14 mouse cellular contexts compared by ENCODE assay signal in genomic region chr5:32204653-32205052, GRCm38 (mm10). TPM values are rescaled to one million over a fixed set of nuclear protein-coding genes. Genes with fewer than 3 reads are reported as not detected.
DNase-seq lines count a peak whose midpoint lies in the region; ATAC-seq and TF ChIP-seq lines count a peak whose summit lies in the region.
"Had no signal": no experiment of that assay in that cellular context is flagged by ENCODE, and none has a peak within 500 bp of the region (broad histone marks: within the 10 kb centered on the region; RNA-seq: fewer than 3 reads in every experiment).

No protein-coding gene starts in this region.

- H3K36me3 ChIP-seq in CH12.LX (replicated peaks in 1 of 2; ENCODE audit: control insufficient read depth in 1 of 2, insufficient read depth in 1 of 2, low read length in 1 of 2), result no peaks in the 10 kb centered on the region
- H3K36me3 ChIP-seq: embryonic facial prominence, embryonic 13.5 days; limb, embryonic 12.5 days had no signal

- TF ChIP-seq CTCF in layer of hippocampus, adult 2 months (conservative IDR thresholded peaks at IDR 0.05), result peak; percentile 75
- peak; percentile 67 to 70 for TF ChIP-seq CTCF in CH12.LX (conservative IDR thresholded peaks at IDR 0.05 in 1 of 2, IDR thresholded peaks at IDR 0.05 in 1 of 2; ENCODE audit: low read depth in 2 of 2, low read length in 2 of 2)

- no peak for TF ChIP-seq POLR2A in CH12.LX (IDR thresholded peaks at IDR 0.05; ENCODE audit: low read depth, low read length)

- TF ChIP-seq RAD21 in CH12.LX (IDR thresholded peaks at IDR 0.05; ENCODE audit: low read depth, low read length), result peak; percentile 46

- H3K9ac ChIP-seq in CH12.LX (ENCODE audit: insufficient read depth, low read depth), result no peak overlapping the region
- H3K9ac ChIP-seq: embryonic facial prominence, embryonic 13.5 days; limb, embryonic 12.5 days had no signal

- no peak overlapping the region for H3K4me3 ChIP-seq in layer of hippocampus, adult 2 months
- H3K4me3 ChIP-seq in CH12.LX (replicated peaks in 1 of 3; ENCODE audit: low read depth in 2 of 3, low read length in 2 of 3, poor library complexity in 1 of 3), result no peak overlapping the region
- H3K4me3 ChIP-seq: embryonic facial prominence, embryonic 13.5 days; limb, embryonic 12.5 days had no signal

- TF ChIP-seq EP300 in CH12.LX (IDR thresholded peaks at IDR 0.05; ENCODE audit: low read length), result no peak

- ATAC-seq in megakaryocyte-erythroid progenitor cell, adult 5-6 weeks (replicated peaks; ENCODE audit: low FRiP score, low TSS enrichment, poor library complexity, severe bottlenecking), result peak; percentile 79; the same call in 1 of the 2 replicates
- ATAC-seq: inflammation-experienced regulatory T-cells, adult 6 months; midbrain, embryonic 16.5 days had no signal

- in situ Hi-C loops in CH12.LX (cut with MboI; ENCODE audit: low pct_ligation_motif_present, low pct_unique_long_range_greater_than_20kb, low sequenced_read_pairs), result no loop called here

- H3K79me2 ChIP-seq in CH12.LX (replicated peaks; ENCODE audit: control insufficient read depth, extremely low read depth, insufficient read depth, poor library complexity, severe bottlenecking), result no peaks in the 10 kb centered on the region

- no peak for DNase-seq in layer of hippocampus, adult 2 months (ENCODE audit: low spot score in 2 of 2)
- DNase-seq in layer of hippocampus, adult 11-12 months (ENCODE audit: low spot score), result no peak
- DNase-seq in CH12.LX (ENCODE audit: extremely low read depth) (peak; percentile 23), NIH3T3 (ENCODE audit: low read depth) (peak; percentile 31)
- DNase-seq in gastrocnemius, adult 8-10 months (ENCODE audit: low spot score in 2 of 2), result no peak
- DNase-seq in T-cell, adult 2 months (ENCODE audit: low spot score), result no peak
- DNase-seq in kidney, postnatal 14 days, result no peak
- DNase-seq: adrenal gland, postnatal 36 days; gastrocnemius, postnatal 25 days had no signal

- peaks cover 2 to 3% of the 10 kb centered on the region in 2 experiments; a peak in 1 of 4 replicates for H3K4me1 ChIP-seq in CH12.LX (ENCODE audit: control insufficient read depth in 1 of 2, insufficient read depth in 2 of 2)
- H3K4me1 ChIP-seq: embryonic facial prominence, embryonic 13.5 days; limb, embryonic 12.5 days had no signal

- no peaks in the 10 kb centered on the region for H3K27me3 ChIP-seq in CH12.LX (replicated peaks)
- H3K27me3 ChIP-seq: embryonic facial prominence, embryonic 13.5 days; limb, embryonic 12.5 days had no signal

- H3K4me2 ChIP-seq in CH12.LX (ENCODE audit: insufficient read depth, low read depth, poor library complexity, severe bottlenecking), result no peak overlapping the region
- H3K4me2 ChIP-seq: embryonic facial prominence, embryonic 13.5 days; limb, embryonic 12.5 days had no signal

- H3K27ac ChIP-seq in layer of hippocampus, adult 2 months, result no peak overlapping the region
- no peak overlapping the region for H3K27ac ChIP-seq in CH12.LX (ENCODE audit: insufficient read depth, low read depth)
- H3K27ac ChIP-seq: embryonic facial prominence, embryonic 13.5 days; limb, embryonic 12.5 days had no signal

- dilution Hi-C loops in CH12.LX (cut with MboI; ENCODE audit: extremely low pct_ligation_motif_present, extremely low pct_unique_long_range_greater_than_20kb, low sequenced_read_pairs), result no loop called here

- H3K9me3 ChIP-seq in CH12.LX (replicated peaks; ENCODE audit: low read length), result no peaks in the 10 kb centered on the region
- H3K9me3 ChIP-seq: embryonic facial prominence, embryonic 13.5 days; limb, embryonic 12.5 days had no signal

TF ChIP-seq in CH12.LX, 34 proteins besides CTCF, POLR2A, EP300 and RAD21:
- TF ChIP-seq POLR2AphosphoS2 (IDR thresholded peaks at IDR 0.05; ENCODE audit: low read depth, low read length), result no peak
- TF ChIP-seq ZC3H11A (IDR thresholded peaks at IDR 0.05; ENCODE audit: low read depth, low read length), result no peak
- no peak for TF ChIP-seq MXI1 (IDR thresholded peaks at IDR 0.05; ENCODE audit: low read depth, low read length)
- TF ChIP-seq SMC3 (IDR thresholded peaks at IDR 0.05; ENCODE audit: low read depth, low read length), result peak; percentile 60
- no peak for TF ChIP-seq PAX5 (IDR thresholded peaks at IDR 0.05; ENCODE audit: low read length)

RNA-seq across cellular contexts. Expression of gene Plb1, which starts 27.9 kb away (rescaled TPM):
- total RNA-seq in layer of hippocampus, adult 2 months (2021), result 1 to 10 TPM; 1.3 to 1.7 TPM
- 0.42 and 0.51 TPM in 2 replicates for total RNA-seq in CH12.LX (2012; rRNA removed)
- total RNA-seq in CH12.LX (2014; rRNA removed), result 0.66 and 0.85 TPM in 2 replicates
- 1.4 and 2.3 TPM in 2 replicates for polyA plus RNA-seq in CH12.LX (2012; ENCODE audit: insufficient read length, low read depth)
- not detected in 2 replicates for total RNA-seq in megakaryocyte-erythroid progenitor cell, adult 5-6 weeks (2014; fragmentation: Nextera tagmentation)
- not detected in 2 replicates for total RNA-seq in megakaryocyte-erythroid progenitor cell, adult 5-6 weeks (2017)
- total RNA-seq in gastrocnemius, adult 8-10 months (2022), result 1 to 10 TPM in 3 of 4 experiments, under 1 TPM in 1; 0.58 to 3.3 (median 1.3) TPM
- total RNA-seq: adrenal gland, postnatal 36 days had no signal
- polyA plus RNA-seq: inflammation-experienced regulatory T-cells, adult 6 months had no signal

Comparison
In these comparisons a context has a peak if more than half of its experiments do, and no peak if none do; other contexts are left out.
1. DNase-seq: peak in CH12.LX (single experiment) and NIH3T3 (single experiment); none in layer of hippocampus, adult 2 months (0 of 2), layer of hippocampus, adult 11-12 months (single experiment), gastrocnemius, adult 8-10 months (0 of 2), T-cell, adult 2 months (single experiment) and kidney, postnatal 14 days (single experiment).